Mouse (Mus musculus) c-Kit-positive CD71-negative TER-119-negative erythroid progenitor cells, embryonic 14.5 days (primary cell): ENCODE results near the gene Pnck.

ENCODE experiments used
- DNase-seq: peaks from one replicate; pipeline ENCODE4 v3.0.0-alpha.2; 2013; ENCODE audit warnings: low read depth

Pnck gene

GRCm38 (mm10) chrX:73639255-73639675 lies 20.7 kb downstream of the Pnck start, which contains the start of gene Dusp9:
Gene Dusp9 (plus strand): TSS chrX:73639419.
- DNase-seq = peak; percentile 23

DNA sequence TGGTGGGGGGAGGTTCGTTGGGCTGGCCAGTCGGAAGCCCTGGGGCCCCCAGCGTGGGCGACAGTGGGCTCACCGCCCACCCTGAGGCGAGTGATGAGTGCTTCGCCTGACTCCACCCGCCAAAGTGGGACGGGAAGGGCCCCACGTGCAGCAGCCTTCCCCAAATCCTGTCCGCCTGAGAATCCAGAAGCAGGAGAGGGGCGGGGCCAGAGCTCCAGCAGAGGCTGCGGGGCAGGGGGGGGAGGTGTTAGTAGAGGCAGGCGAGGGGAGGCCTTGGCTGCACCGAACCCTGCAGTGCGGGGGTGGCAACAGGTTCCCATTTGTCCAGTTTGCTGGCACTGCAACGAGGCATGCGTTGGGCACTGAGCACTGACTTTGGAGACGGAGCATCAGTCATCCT lies 22.5 kb downstream of the Pnck start:
- DNase-seq = no peak

DNA sequence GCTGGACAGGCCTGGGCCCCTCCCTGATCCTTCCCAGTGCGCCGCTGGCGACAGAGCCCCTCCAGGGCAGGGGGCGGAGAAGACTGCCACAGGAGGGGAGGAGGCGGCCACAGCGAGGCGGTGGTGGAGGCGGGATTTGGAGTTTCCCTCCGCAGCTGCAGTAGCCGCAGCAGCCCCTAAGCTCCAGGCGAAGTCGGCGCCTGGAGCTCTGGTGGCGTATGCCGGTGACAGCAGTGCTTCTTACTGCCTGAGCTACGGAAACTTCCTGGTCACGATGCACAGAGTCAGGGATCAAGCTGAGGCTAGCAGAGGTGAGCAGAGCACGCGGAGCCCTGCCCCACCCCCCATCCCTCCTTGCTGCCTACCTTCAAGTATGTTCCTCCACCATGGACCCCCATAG lies 24.5 kb downstream of the Pnck start:
- DNase-seq = no peak

DNA sequence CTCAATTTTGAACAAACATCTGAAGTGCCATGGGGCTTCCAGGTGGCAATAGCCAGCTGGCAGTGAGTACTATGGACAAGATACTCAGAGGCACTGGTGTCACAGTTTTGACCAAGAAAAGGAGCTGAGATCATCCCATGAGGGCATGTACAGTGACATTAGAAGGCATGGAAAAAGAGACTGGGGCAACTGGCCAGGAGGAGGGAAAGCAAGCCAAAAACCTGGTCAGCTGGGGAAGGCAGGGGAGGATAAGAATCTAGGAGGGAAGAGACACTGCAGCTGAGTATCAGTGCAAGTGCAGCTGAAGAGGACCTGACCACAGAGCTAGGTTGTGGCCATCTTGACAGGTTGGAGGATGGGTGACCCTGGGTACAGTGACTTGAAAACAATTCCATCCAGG lies 32.9 kb downstream of the Pnck start:
- no peak for DNase-seq

GRCm38 (mm10) chrX:73619890-73620289 lies 40.0 kb downstream of the Pnck start:
- DNase-seq = no peak

- DNase-seq = no peak
Measured at GRCm38 (mm10) chrX:73619401-73619800, 40.5 kb downstream of the Pnck start.

GRCm38 (mm10) chrX:73615876-73616275 lies 44.0 kb downstream of the Pnck start:
- DNase-seq = no peak

DNA sequence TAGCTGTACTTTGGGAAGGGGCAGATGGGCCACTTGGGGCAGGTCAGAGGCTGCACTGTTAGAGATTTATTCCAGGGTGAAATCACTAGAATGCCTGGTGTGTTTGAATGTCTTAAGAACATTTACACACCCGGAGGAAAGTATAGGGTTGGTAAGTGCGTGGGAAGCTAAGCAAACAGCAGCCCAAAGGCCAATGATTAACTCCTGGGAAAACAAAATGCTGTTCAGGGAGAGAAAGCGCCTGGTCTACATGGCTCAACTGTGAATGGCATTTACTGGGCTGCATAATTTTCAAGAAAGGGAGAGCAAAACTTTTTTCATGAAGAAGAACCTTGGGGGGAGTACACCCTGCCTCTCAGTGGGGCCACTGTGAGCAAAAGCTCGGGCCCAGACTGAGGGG lies 46.3 kb downstream of the Pnck start:
- no peak for DNase-seq
